8 mouse cellular contexts compared by ENCODE assay signal in the genomic region with DNA sequence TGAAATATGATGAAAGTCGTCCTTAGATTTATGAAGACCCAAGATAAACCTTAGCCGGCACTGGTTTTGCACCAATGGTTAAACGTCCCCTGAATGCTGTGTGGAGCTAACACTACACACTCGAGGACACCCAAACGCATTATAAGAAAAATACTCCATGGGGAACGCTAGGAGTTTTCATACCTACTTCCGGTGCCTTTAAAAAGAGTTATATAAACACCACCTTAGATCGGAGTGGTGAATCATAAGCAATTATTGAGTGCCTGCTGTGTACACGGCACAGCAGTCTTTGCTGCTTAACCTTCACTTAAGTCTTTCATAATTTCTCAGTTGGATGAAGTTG. TPM values are rescaled to one million over a fixed set of nuclear protein-coding genes. Genes with fewer than 3 reads are reported as not detected.
DNase-seq lines count a peak whose midpoint lies in the region; ATAC-seq and TF ChIP-seq lines count a peak whose summit lies in the region.

No protein-coding gene starts in this region.

- peak overlapping the region; percentile 61 for H3K4me2 ChIP-seq in hindbrain, embryonic 14.5 days (replicated peaks)
- H3K4me2 ChIP-seq in midbrain, embryonic 14.5 days (ENCODE audit: low read length): peak overlapping the region; percentile 74

- no peaks in the 10 kb centered on the region for H3K36me3 ChIP-seq in kidney, adult 2 months (ENCODE audit: control insufficient read depth, insufficient read depth, low read length)
- H3K36me3 ChIP-seq in hindbrain, embryonic 14.5 days (replicated peaks; ENCODE audit: control insufficient read depth, insufficient read depth): no peaks in the 10 kb centered on the region
- H3K36me3 ChIP-seq in midbrain, embryonic 14.5 days (ENCODE audit: control insufficient read depth, insufficient read depth, low read length): no peaks in the 10 kb centered on the region

- TF ChIP-seq CTCF in kidney, adult 2 months (conservative IDR thresholded peaks at IDR 0.05; ENCODE audit: insufficient read depth, insufficient read length, low read depth, low read length): no peak
- TF ChIP-seq CTCF in bone marrow macrophage, adult 2 months (IDR thresholded peaks at IDR 0.05; ENCODE audit: low read depth, low read length): no peak

- no peak for DNase-seq in kidney, adult 2 months
- no peak for DNase-seq in kidney, adult 18-20 months
- DNase-seq in hindbrain, embryonic 14.5 days (ENCODE audit: low spot score): no peak
- DNase-seq in midbrain, embryonic 14.5 days: no peak
- no peak for DNase-seq in frontal cortex, postnatal 25 days (ENCODE audit: low spot score in 2 of 2)
- no peak for DNase-seq in layer of hippocampus, postnatal 14 days (ENCODE audit: low spot score in 2 of 2)
- DNase-seq in urinary bladder, postnatal 14 days (ENCODE audit: low spot score): no peak

- peak overlapping the region; percentile 100 for H3K27ac ChIP-seq in kidney, adult 2 months (ENCODE audit: insufficient read depth, low read depth, low read length)
- peak overlapping the region; percentile 81 for H3K27ac ChIP-seq in bone marrow macrophage, adult 2 months (ENCODE audit: insufficient read depth, low read depth, low read length)
- H3K27ac ChIP-seq in hindbrain, embryonic 14.5 days: peak overlapping the region; percentile 100
- H3K27ac ChIP-seq in midbrain, embryonic 14.5 days (replicated peaks; ENCODE audit: low read depth, low read length): peak overlapping the region; percentile 100

- H3K4me3 ChIP-seq in kidney, adult 2 months (ENCODE audit: insufficient read depth, low read depth, low read length): peak overlapping the region; percentile 81
- H3K4me3 ChIP-seq in bone marrow macrophage, adult 2 months (ENCODE audit: insufficient read depth, low read length): peak overlapping the region; percentile 98
- H3K4me3 ChIP-seq in hindbrain, embryonic 14.5 days (replicated peaks; ENCODE audit: low read length): peak overlapping the region; percentile 99
- peak overlapping the region; percentile 94 for H3K4me3 ChIP-seq in midbrain, embryonic 14.5 days (replicated peaks; ENCODE audit: low read depth, low read length)

- H3K9me3 ChIP-seq in hindbrain, embryonic 14.5 days (ENCODE audit: control insufficient read depth, low read length): no peaks in the 10 kb centered on the region
- H3K9me3 ChIP-seq in midbrain, embryonic 14.5 days (ENCODE audit: control insufficient read depth, low read length): no peaks in the 10 kb centered on the region

- peaks cover 5% of the 10 kb centered on the region; the same call in 1 of the 2 replicates for H3K4me1 ChIP-seq in kidney, adult 2 months (ENCODE audit: control insufficient read depth, insufficient read depth, low read length)
- H3K4me1 ChIP-seq in bone marrow macrophage, adult 2 months (ENCODE audit: control insufficient read depth, insufficient read depth, low read length): peaks cover 2% of the 10 kb centered on the region; the same call in 1 of the 2 replicates
- peaks cover 30% of the 10 kb centered on the region for H3K4me1 ChIP-seq in hindbrain, embryonic 14.5 days (replicated peaks; ENCODE audit: control insufficient read depth, insufficient read depth, low read length)
- peaks cover 19% of the 10 kb centered on the region for H3K4me1 ChIP-seq in midbrain, embryonic 14.5 days (ENCODE audit: control insufficient read depth, insufficient read depth, low read length)

- WGBS in kidney, adult 2 months: 4% methylated on average over 9 of the region's 9 CpGs
- 6% methylated on average over 9 of the region's 9 CpGs for WGBS in hindbrain, embryonic 14.5 days
- 12% methylated on average over 9 of the region's 9 CpGs for WGBS in midbrain, embryonic 14.5 days

- H3K9ac ChIP-seq in hindbrain, embryonic 14.5 days: peak overlapping the region; percentile 100
- peak overlapping the region; percentile 100; the same call in 1 of the 2 replicates for H3K9ac ChIP-seq in midbrain, embryonic 14.5 days (replicated peaks; ENCODE audit: low read length)

- H3K27me3 ChIP-seq in kidney, adult 2 months (replicated peaks; ENCODE audit: control insufficient read depth, insufficient read depth, low read length): no peaks in the 10 kb centered on the region; the same call in 1 of the 2 replicates
- no peaks in the 10 kb centered on the region for H3K27me3 ChIP-seq in hindbrain, embryonic 14.5 days (ENCODE audit: control insufficient read depth, insufficient read depth, low read length)
- H3K27me3 ChIP-seq in midbrain, embryonic 14.5 days (ENCODE audit: control insufficient read depth, insufficient read depth, low read length): 0 out of 2 replicates have a peak, but pooled peaks cover 4% of the 10 kb centered on the region

- ATAC-seq in hindbrain, embryonic 14.5 days (ENCODE audit: low FRiP score): no peak
- no peak for ATAC-seq in midbrain, embryonic 14.5 days (ENCODE audit: low FRiP score, low TSS enrichment)

- TF ChIP-seq POLR2A in kidney, adult 2 months (IDR thresholded peaks at IDR 0.05; ENCODE audit: low read depth, low read length): no peak
- no peak for TF ChIP-seq POLR2A in bone marrow macrophage, adult 2 months (IDR thresholded peaks at IDR 0.05; ENCODE audit: borderline replicate concordance, low read depth, low read length)

RNA-seq across cellular contexts. Expression of a gene that starts 0.7 kb away (rescaled TPM):
- 20.6 and 22.0 TPM in 2 replicates for polyA plus RNA-seq in kidney, adult 2 months (2012; rRNA removed)
- 21.0 and 25.8 TPM in 2 replicates for polyA plus RNA-seq in bone marrow macrophage, adult 2 months (2012; ENCODE audit: insufficient read depth, insufficient read length, missing spikeins)
- 18.8 and 20.5 TPM in 2 replicates for polyA plus RNA-seq in hindbrain, embryonic 14.5 days (2014; fragmentation: Nextera tagmentation; extraction: Ambion mirVana)
- 22.8 and 23.8 TPM in 2 replicates for polyA plus RNA-seq in midbrain, embryonic 14.5 days (2014; fragmentation: Nextera tagmentation; extraction: Ambion mirVana)
- 10 to 100 TPM; 83.5 to 95.2 TPM for total RNA-seq in layer of hippocampus, postnatal 14 days (2021)
